Mouse (Mus musculus): ENCODE data around the gene Kdm3a. TPM values are rescaled to one million over a fixed set of nuclear protein-coding genes. Genes with fewer than 3 reads are reported as not detected.

Gene Kdm3a
- polyA plus RNA-seq (2012; fragmentation: generic; extraction: Trizol): 11.5 TPM

- Histone ChIP-seq H3K79me2 (ENCODE audit: control insufficient read depth, insufficient read depth) (peaks cover 36% of the 10 kb centered on the region), H3ac (ENCODE audit: control insufficient read depth, insufficient read length) (peak within 1 kb of the TSS; percentile 63), H3K36me3 (ENCODE audit: control insufficient read depth, insufficient read depth) (peaks cover 20% of the 10 kb centered on the region), H3K27me3 (ENCODE audit: control insufficient read depth, insufficient read depth, insufficient read length) (no peaks in the 10 kb centered on the region), H3K4me3 (peak within 1 kb of the TSS; percentile 81), H3K4me2 (ENCODE audit: low read depth) (peak within 1 kb of the TSS; percentile 78)
- TF ChIP-seq CEBPB (IDR thresholded peaks at IDR 0.05; ENCODE audit: insufficient read depth, poor library complexity, severe bottlenecking) (no peak), REST (IDR thresholded peaks at IDR 0.05; ENCODE audit: insufficient read depth, insufficient read length) (no peak), TCF12 (IDR thresholded peaks at IDR 0.05; ENCODE audit: insufficient read depth, poor library complexity, severe bottlenecking) (no peak), MAX (IDR thresholded peaks at IDR 0.05; ENCODE audit: low read depth) (peak; percentile 95), USF1 (IDR thresholded peaks at IDR 0.05; ENCODE audit: low read depth) (peak; percentile 85), MYOG (IDR thresholded peaks at IDR 0.05; ENCODE audit: control insufficient read depth in 1 of 3, insufficient read depth in 1 of 3, insufficient read length in 2 of 3, low read depth in 2 of 3) (peak in 1 of 3 experiments; percentile 39), MYOD1 (IDR thresholded peaks at IDR 0.05; ENCODE audit: control insufficient read depth in 1 of 3, insufficient read length in 2 of 3, low read depth in 2 of 3) (peak in 1 of 3 experiments; percentile 55), SRF (IDR thresholded peaks at IDR 0.05; ENCODE audit: control insufficient read depth, insufficient read length, low read depth) (peak; percentile 44), POLR2A (IDR thresholded peaks at IDR 0.05; ENCODE audit: insufficient read length, low read depth) (peak; percentile 92), POLR2AphosphoS2 (IDR thresholded peaks at IDR 0.05; ENCODE audit: insufficient read length, low read depth) (peak; percentile 90), E2F4 (IDR thresholded peaks at IDR 0.05; ENCODE audit: insufficient read depth) (peak; percentile 46), TCF3 (IDR thresholded peaks at IDR 0.05; ENCODE audit: insufficient read length, low read depth) (no peak)
Observed at GRCm38 (mm10) chr6:71632829-71633662, at the start of gene Kdm3a. Gene Kdm3a, minus strand, starts transcription at chr6:71632990.

GRCm38 (mm10) chr6:71678891-71679290 is 46.1 kb upstream of the Kdm3a start:
- TF ChIP-seq POLR2A (IDR thresholded peaks at IDR 0.05; ENCODE audit: insufficient read length, low read depth) (no peak), TCF12 (IDR thresholded peaks at IDR 0.05; ENCODE audit: insufficient read depth, poor library complexity, severe bottlenecking) (no peak), CEBPB (IDR thresholded peaks at IDR 0.05; ENCODE audit: insufficient read depth, poor library complexity, severe bottlenecking) (no peak), TCF3 (IDR thresholded peaks at IDR 0.05; ENCODE audit: insufficient read length, low read depth) (no peak), E2F4 (IDR thresholded peaks at IDR 0.05; ENCODE audit: insufficient read depth) (no peak), POLR2AphosphoS2 (IDR thresholded peaks at IDR 0.05; ENCODE audit: insufficient read length, low read depth) (no peak), REST (IDR thresholded peaks at IDR 0.05; ENCODE audit: insufficient read depth, insufficient read length) (no peak), MAX (IDR thresholded peaks at IDR 0.05; ENCODE audit: low read depth) (no peak), USF1 (IDR thresholded peaks at IDR 0.05; ENCODE audit: low read depth) (no peak), SRF (IDR thresholded peaks at IDR 0.05; ENCODE audit: control insufficient read depth, insufficient read length, low read depth) (no peak), MYOG (IDR thresholded peaks at IDR 0.05; ENCODE audit: control insufficient read depth in 1 of 3, insufficient read depth in 1 of 3, insufficient read length in 2 of 3, low read depth in 2 of 3) (no peak), MYOD1 (IDR thresholded peaks at IDR 0.05; ENCODE audit: control insufficient read depth in 1 of 3, insufficient read length in 2 of 3, low read depth in 2 of 3) (no peak)
- H3K4me2 ChIP-seq (ENCODE audit: low read depth): no peak overlapping the region
- peaks cover 28% of the 10 kb centered on the region for H3K27me3 ChIP-seq (ENCODE audit: control insufficient read depth, insufficient read depth, insufficient read length)
- no peak overlapping the region for H3K4me3 ChIP-seq
- no peaks in the 10 kb centered on the region for H3K79me2 ChIP-seq (ENCODE audit: control insufficient read depth, insufficient read depth)
- no peak overlapping the region for H3ac ChIP-seq (ENCODE audit: control insufficient read depth, insufficient read length)
- no peaks in the 10 kb centered on the region for H3K36me3 ChIP-seq (ENCODE audit: control insufficient read depth, insufficient read depth)

DNA sequence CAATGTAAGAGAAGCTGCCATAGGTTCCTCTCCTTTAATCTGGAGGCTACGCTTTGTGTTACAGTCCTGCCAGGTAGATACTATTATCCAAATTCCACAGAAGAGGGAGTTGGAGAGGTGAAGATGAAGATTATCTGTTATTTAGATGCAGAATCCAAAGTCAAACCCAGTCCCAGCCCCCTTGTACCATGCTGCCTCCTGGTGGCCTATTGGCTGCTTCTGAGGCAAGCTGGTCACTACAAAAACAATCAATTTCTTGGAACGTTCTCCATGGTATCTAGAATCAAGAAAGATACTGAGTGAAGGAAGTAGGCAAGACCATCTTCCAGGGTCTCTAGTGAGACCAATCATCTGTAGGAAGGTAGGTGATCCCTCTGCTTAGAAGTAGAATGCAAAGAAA is 40.4 kb upstream of the Kdm3a start:
- H3K79me2 ChIP-seq (ENCODE audit: control insufficient read depth, insufficient read depth): no peaks in the 10 kb centered on the region
- H3ac ChIP-seq (ENCODE audit: control insufficient read depth, insufficient read length): no peak overlapping the region
- H3K4me2 ChIP-seq (ENCODE audit: low read depth): no peak overlapping the region
- H3K36me3 ChIP-seq (ENCODE audit: control insufficient read depth, insufficient read depth): no peaks in the 10 kb centered on the region
- H3K4me3 ChIP-seq: no peak overlapping the region
- TF ChIP-seq SRF (IDR thresholded peaks at IDR 0.05; ENCODE audit: control insufficient read depth, insufficient read length, low read depth) (no peak), TCF12 (IDR thresholded peaks at IDR 0.05; ENCODE audit: insufficient read depth, poor library complexity, severe bottlenecking) (no peak), CEBPB (IDR thresholded peaks at IDR 0.05; ENCODE audit: insufficient read depth, poor library complexity, severe bottlenecking) (no peak), MYOG (IDR thresholded peaks at IDR 0.05; ENCODE audit: control insufficient read depth in 1 of 3, insufficient read depth in 1 of 3, insufficient read length in 2 of 3, low read depth in 2 of 3) (no peak), POLR2AphosphoS2 (IDR thresholded peaks at IDR 0.05; ENCODE audit: insufficient read length, low read depth) (no peak), MYOD1 (IDR thresholded peaks at IDR 0.05; ENCODE audit: control insufficient read depth in 1 of 3, insufficient read length in 2 of 3, low read depth in 2 of 3) (no peak), POLR2A (IDR thresholded peaks at IDR 0.05; ENCODE audit: insufficient read length, low read depth) (no peak), TCF3 (IDR thresholded peaks at IDR 0.05; ENCODE audit: insufficient read length, low read depth) (no peak), E2F4 (IDR thresholded peaks at IDR 0.05; ENCODE audit: insufficient read depth) (no peak), REST (IDR thresholded peaks at IDR 0.05; ENCODE audit: insufficient read depth, insufficient read length) (no peak), USF1 (IDR thresholded peaks at IDR 0.05; ENCODE audit: low read depth) (no peak), MAX (IDR thresholded peaks at IDR 0.05; ENCODE audit: low read depth) (no peak)
- H3K27me3 ChIP-seq (ENCODE audit: control insufficient read depth, insufficient read depth, insufficient read length): peaks cover 4% of the 10 kb centered on the region

DNA sequence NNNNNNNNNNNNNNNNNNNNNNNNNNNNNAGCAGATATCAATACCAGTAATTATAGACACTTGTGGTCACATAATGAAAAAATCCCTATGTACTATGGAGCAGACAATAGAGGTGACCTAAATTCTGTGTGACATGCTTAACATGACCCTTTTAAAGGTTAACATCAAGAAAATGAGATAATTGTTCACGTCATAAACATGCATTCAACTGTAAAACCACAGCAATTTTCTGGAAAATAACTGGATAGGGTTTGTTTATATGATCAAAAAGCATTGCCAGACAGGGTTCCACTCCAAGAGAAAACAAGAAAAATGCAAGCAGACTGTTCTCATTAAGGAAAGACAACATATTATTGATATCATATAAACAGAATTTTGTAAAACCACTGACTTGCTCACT is 31.7 kb upstream of the Kdm3a start:
- no peaks in the 10 kb centered on the region for H3K36me3 ChIP-seq (ENCODE audit: control insufficient read depth, insufficient read depth)
- no peak overlapping the region for H3K4me3 ChIP-seq
- no peak overlapping the region for H3ac ChIP-seq (ENCODE audit: control insufficient read depth, insufficient read length)
- TF ChIP-seq E2F4 (IDR thresholded peaks at IDR 0.05; ENCODE audit: insufficient read depth): no peak
- TF ChIP-seq USF1 (IDR thresholded peaks at IDR 0.05; ENCODE audit: low read depth): no peak
- no peak for TF ChIP-seq POLR2AphosphoS2 (IDR thresholded peaks at IDR 0.05; ENCODE audit: insufficient read length, low read depth)
- no peak for TF ChIP-seq REST (IDR thresholded peaks at IDR 0.05; ENCODE audit: insufficient read depth, insufficient read length)
- TF ChIP-seq TCF12 (IDR thresholded peaks at IDR 0.05; ENCODE audit: insufficient read depth, poor library complexity, severe bottlenecking): no peak
- TF ChIP-seq MYOG (IDR thresholded peaks at IDR 0.05; ENCODE audit: control insufficient read depth in 1 of 3, insufficient read depth in 1 of 3, insufficient read length in 2 of 3, low read depth in 2 of 3): no peak
- no peak for TF ChIP-seq TCF3 (IDR thresholded peaks at IDR 0.05; ENCODE audit: insufficient read length, low read depth)
- TF ChIP-seq POLR2A (IDR thresholded peaks at IDR 0.05; ENCODE audit: insufficient read length, low read depth): no peak
- TF ChIP-seq MAX (IDR thresholded peaks at IDR 0.05; ENCODE audit: low read depth): no peak
- no peak for TF ChIP-seq SRF (IDR thresholded peaks at IDR 0.05; ENCODE audit: control insufficient read depth, insufficient read length, low read depth)
- no peak for TF ChIP-seq CEBPB (IDR thresholded peaks at IDR 0.05; ENCODE audit: insufficient read depth, poor library complexity, severe bottlenecking)
- H3K4me2 ChIP-seq (ENCODE audit: low read depth): no peak overlapping the region
- H3K79me2 ChIP-seq (ENCODE audit: control insufficient read depth, insufficient read depth): no peaks in the 10 kb centered on the region
- peaks cover 9% of the 10 kb centered on the region for H3K27me3 ChIP-seq (ENCODE audit: control insufficient read depth, insufficient read depth, insufficient read length)
